Mouse (Mus musculus) heart, embryonic 14.5 days (tissue): ENCODE data around the gene Them7. TPM values are rescaled to one million over a fixed set of nuclear protein-coding genes. Genes with fewer than 3 reads are reported as not detected.

ENCODE experiments used
- ATAC-seq: fragments of 200-750 bp; cut with Nextera tagmentation; 2 replicates; pipeline ENCODE4 v1.8.0; 2017; ENCODE audit warnings: low read depth, moderate TSS enrichment; ENCODE audit not compliant: insufficient number of reproducible peaks, insufficient read depth, low FRiP score
- H3K27ac ChIP-seq, 2 experiments: fragments of 200-500 bp in 1 of 2; fragments of 300-500 bp in 1 of 2; sonication (generic) in 1 of 2; replicated peaks in 1 of 2; 2 replicates each; pipeline ENCODE4 v1.5.1; 2012 to 2014; ENCODE audit warnings: low read depth in 2 of 2, low read length in 2 of 2, control low read depth in 1 of 2, mild to moderate bottlenecking in 1 of 2, mixed read lengths in 1 of 2; ENCODE audit not compliant: control insufficient read depth in 1 of 2, insufficient read depth in 1 of 2
- H3K27me3 ChIP-seq: fragments of 300-500 bp; sonication (generic); 2 replicates; pipeline ENCODE4 v1.6.1; 2014; ENCODE audit warnings: mild to moderate bottlenecking, low read length, control low read depth; ENCODE audit not compliant: control insufficient read depth, insufficient read depth
- H3K36me3 ChIP-seq: fragments of 300-500 bp; sonication (generic); 2 replicates; pipeline ENCODE4 v1.6.1; 2014; ENCODE audit warnings: mild to moderate bottlenecking, control low read depth, low read length, mixed read lengths; ENCODE audit not compliant: control insufficient read depth, insufficient read depth
- H3K4me1 ChIP-seq, 2 experiments: fragments of 200-500 bp in 1 of 2; fragments of 300-500 bp in 1 of 2; sonication (generic) in 1 of 2; 2 replicates each; pipeline ENCODE4 v1.6.1; 2012 to 2014; ENCODE audit warnings: low read length in 2 of 2, control low read depth in 1 of 2, mixed read lengths in 1 of 2; ENCODE audit not compliant: control insufficient read depth in 2 of 2, insufficient read depth in 2 of 2
- H3K4me2 ChIP-seq: fragments of 300-500 bp; sonication (generic); 2 replicates; pipeline ENCODE4 v1.6.1; 2014; ENCODE audit warnings: mild to moderate bottlenecking, low read length
- H3K4me3 ChIP-seq, 2 experiments: fragments of 200-500 bp in 1 of 2; fragments of 300-500 bp in 1 of 2; sonication (generic) in 1 of 2; 2 replicates each; pipeline ENCODE4 v1.5.1; 2012 to 2014; ENCODE audit warnings: low read length in 2 of 2, mild to moderate bottlenecking in 2 of 2, control low read depth in 1 of 2, low read depth in 1 of 2, moderate library complexity in 1 of 2; ENCODE audit not compliant: control insufficient read depth in 1 of 2, insufficient read depth in 1 of 2
- H3K9ac ChIP-seq: fragments of 300-500 bp; sonication (generic); 2 replicates; pipeline ENCODE4 v1.6.1; 2014; ENCODE audit warnings: mild to moderate bottlenecking, low read length
- H3K9me3 ChIP-seq: fragments of 300-500 bp; sonication (generic); 2 replicates; pipeline ENCODE4 v1.6.1; 2016; ENCODE audit warnings: low read length, control low read depth; ENCODE audit not compliant: control insufficient read depth
- WGBS: fragments of 180-500 bp; shearing (Covaris S2); extraction: QIAGEN DNeasy Blood & Tissue Kit; methylation state at CpG from one replicate; pipeline ENCODE4 v1.1.7; 2014; 5-methylcytosine and 5-hydroxymethylcytosine counted together
- polyA plus RNA-seq: library from polyadenylated mRNA; unstranded; fragments of >200 nt; fragmentation: Nextera tagmentation; extraction: Ambion mirVana; gene quantifications from 2 replicates; pipeline ENCODE4 v1.2.1, GENCODE M21; 2014

The Them7 gene
- polyA plus RNA-seq, 1 experiment from 2014 or later = 1.1 TPM

GRCm38 (mm10) chr2:105375261-105375660, 151.1 kb downstream of the Them7 start:
- 71% methylated on average over 7 of the region's 7 CpGs for WGBS
- no peaks in the 10 kb centered on the region for H3K9me3 ChIP-seq
- no peak overlapping the region for H3K4me2 ChIP-seq
- no peak overlapping the region for H3K27ac ChIP-seq
- H3K4me1 ChIP-seq = peaks cover 0 to 2% of the 10 kb centered on the region in 2 experiments; a peak in 1 of 4 replicates
- H3K4me3 ChIP-seq = no peak overlapping the region
- H3K36me3 ChIP-seq = no peaks in the 10 kb centered on the region
- ATAC-seq = no peak
- no peak overlapping the region for H3K9ac ChIP-seq
- H3K27me3 ChIP-seq = no peaks in the 10 kb centered on the region

DNA sequence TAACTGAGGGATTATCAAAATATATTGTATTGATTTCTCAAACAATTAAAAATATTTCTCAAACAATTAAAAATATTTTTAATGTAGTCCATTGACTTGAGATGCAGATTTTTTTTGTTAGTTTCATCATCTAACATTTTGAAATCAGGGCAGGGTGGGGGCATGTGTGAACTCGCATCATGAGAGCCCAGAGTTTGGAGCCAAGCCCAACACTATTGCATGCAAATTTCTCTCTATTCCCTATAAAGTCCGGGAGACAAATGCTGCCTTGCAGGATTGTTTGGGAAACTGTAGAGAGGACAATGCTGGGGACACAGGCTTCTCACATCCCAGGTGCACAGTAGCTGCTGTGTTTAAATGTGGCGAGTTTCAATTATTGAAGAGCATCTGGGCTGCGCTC, 151.6 kb downstream of the Them7 start:
- H3K4me3 ChIP-seq = no peak overlapping the region
- no peaks in the 10 kb centered on the region for H3K36me3 ChIP-seq
- H3K27ac ChIP-seq = no peak overlapping the region
- H3K4me1 ChIP-seq = no peaks in the 10 kb centered on the region
- no peaks in the 10 kb centered on the region for H3K27me3 ChIP-seq
- no peak for ATAC-seq
- no peaks in the 10 kb centered on the region for H3K9me3 ChIP-seq
- 84% methylated on average over 4 of the region's 4 CpGs for WGBS
- no peak overlapping the region for H3K9ac ChIP-seq
- H3K4me2 ChIP-seq = no peak overlapping the region

DNA sequence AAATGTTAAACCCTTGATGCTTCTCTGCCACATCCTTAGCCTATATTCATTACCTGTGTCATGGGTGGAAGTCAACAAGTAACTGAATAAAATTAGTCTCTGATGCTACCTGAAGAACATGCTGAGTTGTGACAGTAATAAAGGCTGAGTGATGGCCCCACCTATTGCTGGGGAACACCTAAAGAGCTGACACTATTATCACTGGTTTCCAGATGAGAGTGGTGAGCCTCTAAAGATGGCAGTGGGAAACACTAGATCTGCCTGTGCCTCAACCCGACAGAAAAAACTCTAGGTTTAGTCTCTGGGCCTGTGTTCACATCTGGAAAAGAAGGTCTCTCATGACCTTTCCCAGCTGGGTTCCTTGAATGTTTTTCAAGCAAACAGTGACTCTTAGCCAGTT, 155.6 kb downstream of the Them7 start:
- no peak overlapping the region for H3K27ac ChIP-seq
- no peak overlapping the region for H3K4me3 ChIP-seq
- peaks cover 13% of the 10 kb centered on the region for H3K36me3 ChIP-seq
- no peaks in the 10 kb centered on the region for H3K4me1 ChIP-seq
- ATAC-seq = no peak
- H3K27me3 ChIP-seq = no peaks in the 10 kb centered on the region
- no peaks in the 10 kb centered on the region for H3K9me3 ChIP-seq
- no peak overlapping the region for H3K9ac ChIP-seq
- WGBS = 75% methylated on average over 1 of the region's 1 CpGs
- no peak overlapping the region for H3K4me2 ChIP-seq

DNA sequence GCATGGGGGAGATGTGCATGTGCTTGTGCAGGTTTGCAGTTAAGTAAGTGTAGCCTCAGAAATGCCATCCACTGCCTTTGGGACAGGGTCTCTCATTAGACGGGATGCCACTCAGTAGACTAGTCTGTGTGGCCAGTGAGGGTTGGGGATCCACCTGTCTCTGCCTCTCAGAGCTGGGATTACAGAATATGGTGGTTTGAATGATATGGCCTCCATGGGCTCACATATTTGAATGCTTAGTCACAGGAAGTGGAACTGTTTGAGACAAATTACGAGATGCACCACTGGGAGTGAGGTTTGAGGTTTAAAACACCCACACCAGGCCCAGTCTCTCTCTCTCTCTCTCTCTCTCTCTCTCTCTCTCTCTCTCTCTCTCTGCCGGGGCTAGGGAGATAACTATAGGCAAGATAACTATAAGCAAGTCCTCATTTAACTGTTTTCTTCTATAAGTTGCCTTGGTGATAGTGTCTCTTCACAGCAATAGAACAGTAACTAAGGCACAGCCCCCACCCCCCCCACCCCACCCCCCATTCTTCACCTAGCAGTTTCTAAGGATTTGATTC, 156.7 kb downstream of the Them7 start:
- H3K4me3 ChIP-seq = no peak overlapping the region
- no peak overlapping the region for H3K4me2 ChIP-seq
- H3K9ac ChIP-seq = no peak overlapping the region
- ATAC-seq = no peak
- no peaks in the 10 kb centered on the region for H3K4me1 ChIP-seq
- 71% methylated on average over 3 of the region's 3 CpGs for WGBS
- no peaks in the 10 kb centered on the region for H3K27me3 ChIP-seq
- H3K27ac ChIP-seq = no peak overlapping the region
- H3K36me3 ChIP-seq = peaks cover 24% of the 10 kb centered on the region
- H3K9me3 ChIP-seq = no peaks in the 10 kb centered on the region

GRCm38 (mm10) chr2:105383063-105383462, 158.9 kb downstream of the Them7 start:
- no peaks in the 10 kb centered on the region for H3K9me3 ChIP-seq

GRCm38 (mm10) chr2:105384998-105385397, 160.9 kb downstream of the Them7 start:
- Histone ChIP-seq H3K27me3 (no peaks in the 10 kb centered on the region), H3K4me2 (no peak overlapping the region), H3K4me3 (no peak overlapping the region), H3K9me3 (no peaks in the 10 kb centered on the region), H3K9ac (no peak overlapping the region), H3K36me3 (peaks cover 65% of the 10 kb centered on the region), H3K27ac (no peak overlapping the region), H3K4me1 (no peaks in the 10 kb centered on the region)
- 72% methylated on average over 3 of the region's 3 CpGs for WGBS
- no peak for ATAC-seq

More at GRCm38 (mm10) chr2:105383063-105383462, 158.9 kb downstream of the Them7 start:
- Histone ChIP-seq H3K36me3 (peaks cover 46% of the 10 kb centered on the region), H3K4me2 (no peak overlapping the region), H3K4me3 (no peak overlapping the region), H3K4me1 (no peaks in the 10 kb centered on the region), H3K27me3 (no peaks in the 10 kb centered on the region), H3K27ac (no peak overlapping the region), H3K9ac (no peak overlapping the region)
- ATAC-seq = no peak
- 80% methylated on average over 8 of the region's 8 CpGs for WGBS

DNA sequence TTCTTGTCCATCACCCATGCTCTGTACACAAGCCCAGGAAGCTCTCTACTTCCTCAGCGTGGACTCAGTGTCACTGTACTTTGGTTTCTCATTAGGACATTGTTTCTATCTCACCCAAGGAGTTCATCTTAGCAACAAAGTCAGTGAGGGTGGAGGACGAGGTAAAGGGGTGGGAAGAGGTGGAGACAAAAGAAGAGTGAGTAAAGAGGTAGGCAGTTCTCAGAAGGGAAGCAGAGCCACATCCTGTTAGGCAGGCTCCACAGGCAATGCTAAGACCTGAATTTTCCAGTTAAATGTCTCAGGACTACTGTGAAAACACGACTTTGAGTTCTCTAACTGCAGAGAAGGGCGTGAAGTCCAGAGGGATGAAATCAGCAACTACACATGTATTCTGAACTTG, 162.3 kb downstream of the Them7 start:
- Histone ChIP-seq H3K4me3 (no peak overlapping the region), H3K27ac (no peak overlapping the region), H3K27me3 (no peaks in the 10 kb centered on the region), H3K4me1 (no peaks in the 10 kb centered on the region), H3K9me3 (no peaks in the 10 kb centered on the region), H3K4me2 (no peak overlapping the region), H3K9ac (no peak overlapping the region), H3K36me3 (peaks cover 79% of the 10 kb centered on the region)
- WGBS = 84% methylated on average over 4 of the region's 4 CpGs
- ATAC-seq = no peak
